Mouse (Mus musculus) lung, postnatal 36 days (tissue): ENCODE results near the gene Zbtb9.
"Not testable (repeated sequence)": the region's sequence is repeated elsewhere in the genome, so short reads cannot be mapped to it uniquely, and the experiment has no call there.

Experiments
- DNase-seq: peaks from one replicate; pipeline ENCODE4 v3.0.0; 2022; ENCODE audit warnings: mixed read lengths

Gene Zbtb9

GRCm38 (mm10) chr17:26972703-26973574 is at the start of gene Zbtb9:
Zbtb9 (plus strand) TSS chr17:26973167.
- DNase-seq: peak; percentile 98

- not testable (repeated sequence) for DNase-seq
These were observed 47.6 kb upstream of the Zbtb9 start for GRCm38 (mm10) chr17:26925414-26925813.

- peak; percentile 73 for DNase-seq
These were observed 41.2 kb upstream of the Zbtb9 start for GRCm38 (mm10) chr17:26931795-26932194.

- DNase-seq: peak; percentile 98
These were observed 40.0 kb upstream of the Zbtb9 start, which contains the start of gene Phf1 for GRCm38 (mm10) chr17:26932839-26933398. Phf1 (plus strand) TSS chr17:26933052.

- DNase-seq: peak; percentile 36
These were observed 39.5 kb upstream of the Zbtb9 start for GRCm38 (mm10) chr17:26933419-26933818.

- no peak for DNase-seq
These were observed 38.8 kb upstream of the Zbtb9 start for GRCm38 (mm10) chr17:26933885-26934827.

- DNase-seq: no peak
These were observed 37.9 kb upstream of the Zbtb9 start for GRCm38 (mm10) chr17:26935027-26935426.

GRCm38 (mm10) chr17:26936453-26936852 is 36.5 kb upstream of the Zbtb9 start:
- DNase-seq: no peak

- DNase-seq: no peak
These were observed 35.9 kb upstream of the Zbtb9 start for GRCm38 (mm10) chr17:26936921-26937695.

GRCm38 (mm10) chr17:26937883-26938695 is 34.9 kb upstream of the Zbtb9 start:
- no peak for DNase-seq

GRCm38 (mm10) chr17:26938731-26939130 is 34.2 kb upstream of the Zbtb9 start:
- no peak for DNase-seq

GRCm38 (mm10) chr17:26939178-26939972 is 33.6 kb upstream of the Zbtb9 start, which contains the start of gene Cuta:
Cuta (minus strand) TSS chr17:26939569.
- peak; percentile 100 for DNase-seq

GRCm38 (mm10) chr17:26939973-26940300 is 33.0 kb upstream of the Zbtb9 start:
- DNase-seq: no peak

GRCm38 (mm10) chr17:26941031-26941789 is 31.8 kb upstream of the Zbtb9 start, which contains the start of gene Syngap1:
Syngap1 (plus strand) TSS chr17:26941253.
- DNase-seq: no peak

GRCm38 (mm10) chr17:26941841-26942570 is 31.0 kb upstream of the Zbtb9 start:
- no peak for DNase-seq

- DNase-seq: no peak
These were observed 27.0 kb upstream of the Zbtb9 start for GRCm38 (mm10) chr17:26945824-26946495.

- DNase-seq: peak; percentile 83
These were observed 26.4 kb upstream of the Zbtb9 start for GRCm38 (mm10) chr17:26946567-26946966.
